Mouse (Mus musculus): Measurements from ENCODE around the gene Terf2. TPM values are rescaled to one million over a fixed set of nuclear protein-coding genes. Genes with fewer than 3 reads are reported as not detected.

The Terf2 gene
- total RNA-seq, 2 experiments from 2014 or later: 37.1 to 37.5 TPM

GRCm38 (mm10) chr8:107030058-107030457 lies 66.3 kb downstream of the Terf2 start:
- no peak for DNase-seq (ENCODE audit: low spot score in 2 of 2)
- intact Hi-C loops (cut with DNase I): loop anchor here (10.0 kb wide), 1 partner anchor 345 kb away; the partner anchor contains the start of gene Tango6

- DNase-seq (ENCODE audit: low spot score in 2 of 2): no peak
- intact Hi-C loops (cut with DNase I): no loop called here
Measured at GRCm38 (mm10) chr8:107029310-107029709, 67.0 kb downstream of the Terf2 start.

GRCm38 (mm10) chr8:107023479-107023878 lies 72.9 kb downstream of the Terf2 start:
- intact Hi-C loops (cut with DNase I): no loop called here
- no peak for DNase-seq (ENCODE audit: low spot score in 2 of 2)

Small RNA genes within 50 kb of the gene (microRNA-seq; reads per million reads assigned to microRNA genes)
- gene Mir7075: 0.79 to 2.0 reads per million in 2 experiments

Other genes with a start within 250 kb of the Terf2 start
- gene Has3, start 226.3 kb downstream of the Terf2 start, total RNA-seq (2021): 1 to 10 TPM; 3.0 to 4.1 TPM
- 10 to 100 TPM; 29.5 to 31.4 TPM for gene Utp4, start 202.9 kb downstream of the Terf2 start, total RNA-seq (2021)
- 10 to 100 TPM in 1 of 2 experiments, 1 to 10 TPM in 1; 8.1 to 10.7 TPM for gene Sntb2, start 160.8 kb downstream of the Terf2 start, total RNA-seq (2021)
- 100 to 1,000 TPM; 121 to 124 TPM for gene Vps4a, start 65.3 kb downstream of the Terf2 start, total RNA-seq (2021)
- gene Pdf, start 47.9 kb downstream of the Terf2 start, total RNA-seq (2021): 10 to 100 TPM; 28.3 to 29.8 TPM
- gene Cog8, start 39.9 kb downstream of the Terf2 start, total RNA-seq (2021): 10 to 100 TPM; 26.5 to 29.5 TPM
- 10 to 100 TPM; 43.4 to 53.6 TPM for gene Nip7, start 39.7 kb downstream of the Terf2 start, total RNA-seq (2021)
- gene Tmed6, start 30.9 kb downstream of the Terf2 start, total RNA-seq (2021): not detected
- 10 to 100 TPM; 83.4 to 84.5 TPM for gene Cyb5b, start 54.1 kb upstream of the Terf2 start, total RNA-seq (2021)
- gene Nfat5, start 196.9 kb upstream of the Terf2 start, total RNA-seq (2021): 10 to 100 TPM; 35.6 to 45.5 TPM